Mouse (Mus musculus): Measurements from ENCODE around the gene Zfp715. TPM values are rescaled to one million over a fixed set of nuclear protein-coding genes. Genes with fewer than 3 reads are reported as not detected.
A peak's percentile ranks its signal among the peaks of the same experiment; 100 is the strongest.
"Not testable (repeated sequence)": the region's sequence is repeated elsewhere in the genome, so short reads cannot be mapped to it uniquely, and the experiment has no call there.

The Zfp715 gene
- total RNA-seq, 4 experiments from 2014 or later, result 19.4 to 29.3 (median 24.1) TPM

DNA sequence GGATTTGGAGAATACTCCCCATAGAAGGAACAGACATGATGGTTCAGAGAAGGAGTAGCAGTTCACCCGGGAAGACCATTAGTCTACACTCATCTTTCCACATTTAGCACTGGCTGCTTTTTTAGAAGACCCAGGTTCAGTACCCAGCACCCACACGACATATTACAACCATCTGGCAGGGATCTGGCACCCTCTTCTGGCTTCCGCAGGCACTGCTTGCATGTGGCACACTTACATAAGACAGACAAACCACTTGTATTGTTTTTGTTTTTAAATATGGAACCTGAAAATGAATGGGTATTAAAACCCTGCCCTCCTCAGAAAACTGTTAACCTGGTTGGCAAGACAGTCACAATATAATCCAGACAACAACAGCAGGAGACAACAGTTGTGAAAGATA is 21.6 kb downstream of the Zfp715 start:
- DNase-seq, result no peak

DNA sequence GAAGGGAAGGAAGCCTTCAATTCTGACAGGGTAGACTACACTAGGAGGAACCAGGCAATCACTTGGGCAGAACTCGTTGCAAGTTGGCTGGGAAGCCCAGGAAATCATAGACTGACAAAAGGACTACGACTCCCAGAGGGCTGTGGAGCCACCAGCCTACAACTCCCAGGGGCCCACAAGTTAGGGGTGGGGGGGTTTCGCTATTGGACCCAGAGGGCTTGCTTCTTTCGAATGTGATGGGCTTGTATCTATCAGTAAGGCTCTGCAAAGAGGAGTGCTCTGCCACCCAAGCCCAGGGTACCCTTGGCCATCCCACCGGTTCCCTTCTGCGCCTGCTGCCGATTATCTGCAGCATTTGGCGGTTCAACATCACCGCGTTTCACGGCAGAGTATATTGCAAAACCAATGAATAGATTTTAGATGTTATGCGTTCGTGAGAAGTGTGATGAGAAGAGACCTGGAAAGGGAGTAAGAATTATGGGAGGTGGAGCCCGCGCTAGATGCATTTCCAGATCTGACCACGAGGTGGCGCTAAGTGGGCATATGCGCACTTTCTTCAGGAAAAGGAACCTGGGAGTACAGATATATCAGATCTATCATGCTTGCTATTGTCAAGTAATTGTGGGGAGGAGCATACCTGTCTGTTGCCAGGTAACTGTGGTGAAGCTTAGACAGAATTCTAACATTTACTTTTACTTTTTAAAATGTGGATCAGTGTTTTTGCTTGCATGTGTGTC is 30.1 kb downstream of the Zfp715 start:
- DNase-seq, result peak; percentile 45

DNA sequence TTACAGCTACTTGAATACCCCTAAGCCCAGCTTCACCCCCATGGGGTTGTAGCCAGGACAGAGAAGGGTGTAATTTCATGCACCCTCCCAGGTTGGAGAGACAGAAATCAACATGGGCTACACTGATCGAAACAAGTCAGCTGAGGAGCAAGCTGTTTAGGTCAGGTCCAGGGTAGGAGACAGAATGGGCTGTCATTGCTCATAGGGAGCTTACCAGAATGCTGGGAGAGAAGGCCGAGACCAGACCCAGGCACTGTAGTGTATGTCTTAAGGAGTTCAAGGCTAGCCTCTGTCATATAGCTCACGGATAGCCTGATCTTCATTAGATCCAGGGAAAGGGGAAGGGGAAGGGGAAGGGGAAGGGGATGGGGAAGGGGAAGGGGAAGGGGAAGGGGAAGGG is 30.6 kb downstream of the Zfp715 start:
- DNase-seq, result no peak

DNA sequence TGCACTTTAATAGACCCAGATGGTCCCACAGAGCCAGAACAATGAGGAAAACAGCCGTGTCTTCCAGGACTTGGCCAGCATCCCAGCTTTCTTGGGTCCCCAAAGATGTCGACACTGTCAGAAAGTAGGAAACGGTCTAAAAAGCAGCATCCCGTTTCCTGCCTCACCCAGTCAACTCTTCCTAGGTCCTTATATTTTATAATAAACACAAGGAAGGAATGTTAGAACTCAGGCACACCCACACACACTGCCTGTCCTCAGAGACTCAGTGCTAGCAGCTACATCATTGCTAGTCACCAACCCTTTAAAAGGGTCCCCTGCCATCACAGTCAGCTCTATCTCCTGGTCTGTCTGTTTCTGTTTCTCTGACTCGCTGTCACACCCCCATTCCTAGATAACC is 35.7 kb downstream of the Zfp715 start:
- no peak for DNase-seq

DNA sequence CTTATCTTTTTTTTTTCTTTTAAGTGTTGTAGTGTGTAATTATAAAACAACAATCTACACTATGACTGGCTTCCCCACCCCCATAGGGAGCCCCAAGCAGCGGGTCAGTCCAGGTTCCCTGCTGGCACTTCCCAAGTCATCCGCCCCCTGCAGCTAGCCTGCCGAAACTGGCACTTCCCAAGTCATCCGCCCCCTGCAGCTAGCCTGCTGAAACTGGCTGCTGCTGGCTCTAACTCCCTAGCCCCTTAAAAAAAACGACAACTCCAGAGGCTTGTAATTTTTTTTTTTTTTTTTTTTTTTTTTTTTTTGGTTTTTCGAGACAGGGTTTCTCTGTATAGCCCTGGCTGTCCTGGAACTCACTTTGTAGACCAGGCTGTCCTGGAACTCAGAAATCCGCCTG is 36.9 kb downstream of the Zfp715 start:
- DNase-seq, result not testable (repeated sequence)

DNA sequence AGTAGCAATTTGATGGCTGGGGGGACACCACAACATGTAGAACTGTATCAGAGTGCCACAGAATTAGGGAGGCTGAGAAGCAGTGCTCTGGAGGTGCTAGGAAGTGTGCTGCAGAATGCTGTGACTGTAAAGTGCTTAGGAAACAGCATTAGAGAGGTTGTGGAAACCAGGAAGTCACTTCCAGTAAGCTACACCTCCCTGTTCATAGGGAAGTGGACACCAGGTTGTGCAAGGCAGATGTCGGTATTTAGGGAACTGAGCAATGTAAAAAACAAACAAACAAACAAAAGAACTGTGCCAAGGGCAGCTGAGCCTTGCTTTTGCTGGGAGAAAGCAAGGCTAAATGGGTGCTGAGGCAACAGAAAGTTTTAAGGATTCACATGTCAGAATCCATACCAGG is 39.6 kb downstream of the Zfp715 start:
- DNase-seq, result no peak

DNA sequence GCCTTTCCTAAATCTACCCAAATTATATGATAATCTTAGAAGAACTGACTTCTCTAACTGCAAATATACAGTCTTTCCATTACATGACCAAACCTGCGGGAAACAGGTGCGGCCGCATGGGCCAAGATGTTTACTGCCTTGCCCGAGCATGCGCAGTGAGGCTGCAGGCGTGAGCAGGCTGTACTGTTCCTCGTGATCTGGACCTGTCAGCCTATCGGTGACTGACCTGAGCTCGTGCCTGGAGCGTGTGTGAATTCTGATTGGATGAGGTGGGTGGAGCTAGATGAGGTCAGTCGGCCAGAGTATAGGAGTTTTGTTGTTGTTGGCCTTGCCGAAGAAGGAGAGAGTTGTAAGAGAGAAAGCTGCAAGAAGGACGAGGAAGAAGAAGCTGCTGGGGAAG is 45.7 kb downstream of the Zfp715 start:
- DNase-seq, result not testable (repeated sequence)

DNA sequence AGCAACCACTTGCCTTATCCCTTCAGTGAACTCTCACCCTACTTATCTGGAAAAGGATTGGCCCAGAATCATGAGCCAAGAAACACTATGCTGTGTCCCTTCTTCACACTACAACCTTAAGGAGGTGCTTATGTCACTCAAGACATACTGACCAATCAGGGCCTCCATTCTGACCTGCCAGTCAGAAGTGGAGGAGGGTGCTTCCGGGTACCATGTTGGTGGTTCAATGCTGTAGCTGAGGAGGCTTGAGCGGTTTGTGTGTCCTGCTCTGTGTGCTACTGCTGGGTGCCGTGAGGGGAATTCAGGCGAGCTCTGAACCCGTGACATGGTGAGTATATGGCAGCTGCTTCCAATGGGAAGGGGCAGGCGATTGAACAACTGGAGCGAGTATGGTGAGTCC is 59.6 kb downstream of the Zfp715 start:
- DNase-seq, result no peak

DNA sequence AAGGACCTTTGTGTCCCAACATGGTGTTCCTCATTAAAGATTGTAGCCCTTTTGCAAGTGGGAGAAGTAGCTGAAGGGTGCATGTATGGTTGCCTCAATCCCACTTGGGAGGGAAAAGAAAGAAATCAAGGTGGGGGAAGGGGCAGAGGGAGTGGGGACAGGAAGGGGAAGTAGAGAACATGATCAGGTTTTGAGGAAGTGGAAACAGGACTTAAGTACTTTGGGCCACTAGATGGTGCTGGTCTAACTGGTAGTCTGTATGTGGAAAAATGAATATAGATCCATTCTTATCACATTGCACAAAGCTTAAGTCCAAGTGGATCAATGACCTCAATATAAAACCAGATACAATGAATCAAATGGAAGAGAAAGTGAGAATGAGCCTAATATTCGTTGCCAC is 62.4 kb downstream of the Zfp715 start:
- not testable (repeated sequence) for DNase-seq

Other genes starting within 250 kb of the Zfp715 start
- not detected for gene Zfp936, start 199.1 kb downstream of the Zfp715 start, total RNA-seq (2022)
- not detected for gene Siglecf, start 38.0 kb upstream of the Zfp715 start, total RNA-seq (2022)
- gene Siglecg, start 94.9 kb upstream of the Zfp715 start, total RNA-seq (2022), result under 1 TPM; 0.12 to 0.52 (median 0.38) TPM
- gene Lim2, start 114.4 kb upstream of the Zfp715 start, total RNA-seq (2022), result not detected
- 1 to 10 TPM in 3 of 4 experiments, under 1 TPM in 1; 0.77 to 1.3 (median 1.1) TPM for gene Nkg7, start 123.8 kb upstream of the Zfp715 start, total RNA-seq (2022)
- gene Cldnd2, start 127.5 kb upstream of the Zfp715 start, total RNA-seq (2022), result not detected
- gene Etfb, start 130.8 kb upstream of the Zfp715 start, total RNA-seq (2022), result 100 to 1,000 TPM; 286 to 399 (median 360) TPM
- 1 to 10 TPM in 1 of 4 experiments, under 1 TPM in 2, not detected in 1; 0.35 to 3.3 (median 0.80) TPM for gene Gm45233, start 130.8 kb upstream of the Zfp715 start, total RNA-seq (2022)
- gene Vsig10l, start 149.9 kb upstream of the Zfp715 start, total RNA-seq (2022), result 1 to 10 TPM; 1.3 to 4.3 (median 3.1) TPM
- gene Iglon5, start 176.8 kb upstream of the Zfp715 start, total RNA-seq (2022), result 1 to 10 TPM; 2.9 to 4.8 (median 3.6) TPM
- not detected for gene 4931406B18Rik, start 192.6 kb upstream of the Zfp715 start, total RNA-seq (2022)
- gene Cd33, start 231.1 kb upstream of the Zfp715 start, total RNA-seq (2022), result 1 to 10 TPM; 4.0 to 7.3 (median 5.9) TPM
- 1 to 10 TPM; 2.8 to 4.1 (median 3.5) TPM for gene Zfp658, start 249.0 kb upstream of the Zfp715 start, total RNA-seq (2022)

Measured in adrenal gland, adult 8-10 months (tissue).